Mouse (Mus musculus) kidney, embryonic 15.5 days (tissue): ENCODE data around the gene Ctps. TPM values are rescaled to one million over a fixed set of nuclear protein-coding genes. Genes with fewer than 3 reads are reported as not detected.

Experiments
- ATAC-seq: fragments of 200-750 bp; cut with Nextera tagmentation; replicated peaks from 2 replicates; pipeline ENCODE4 v1.8.0; 2017; ENCODE audit warnings: moderate TSS enrichment; ENCODE audit not compliant: low FRiP score
- H3K27ac ChIP-seq: fragments of 300-500 bp; sonication (generic); 2 replicates; pipeline ENCODE4 v1.5.1; 2015; ENCODE audit warnings: mild to moderate bottlenecking, inconsistent platforms
- H3K27me3 ChIP-seq: fragments of 300-500 bp; sonication (generic); 2 replicates; pipeline ENCODE4 v1.6.1; 2015; ENCODE audit warnings: inconsistent platforms
- H3K36me3 ChIP-seq: fragments of 300-500 bp; sonication (generic); 2 replicates; pipeline ENCODE4 v1.6.1; 2015; ENCODE audit warnings: inconsistent platforms
- H3K4me1 ChIP-seq: fragments of 300-500 bp; sonication (generic); 2 replicates; pipeline ENCODE4 v1.6.1; 2015; ENCODE audit warnings: inconsistent platforms
- H3K4me2 ChIP-seq: fragments of 300-500 bp; sonication (generic); 2 replicates; pipeline ENCODE4 v1.6.1; 2015; ENCODE audit warnings: moderate library complexity, mild to moderate bottlenecking, inconsistent platforms
- H3K4me3 ChIP-seq: fragments of 300-500 bp; sonication (generic); replicated peaks from 2 replicates; pipeline ENCODE4 v1.5.1; 2015; ENCODE audit warnings: mild to moderate bottlenecking, inconsistent platforms
- H3K9ac ChIP-seq: fragments of 300-500 bp; sonication (generic); 2 replicates; pipeline ENCODE4 v1.6.1; 2015; ENCODE audit warnings: mild to moderate bottlenecking, inconsistent platforms
- H3K9me3 ChIP-seq: fragments of 300-500 bp; sonication (generic); replicated peaks from 2 replicates; pipeline ENCODE4 v1.6.1; 2016; ENCODE audit warnings: inconsistent platforms
- WGBS: fragments of 180-500 bp; shearing (Covaris S2); methylation state at CpG from one replicate; pipeline ENCODE4 v1.1.7; 2015; ENCODE audit warnings: mixed read lengths; 5-methylcytosine and 5-hydroxymethylcytosine counted together
- polyA plus RNA-seq: library from polyadenylated mRNA; unstranded; fragments of >200 nt; fragmentation: Nextera tagmentation; extraction: Ambion mirVana; gene quantifications from 2 replicates; pipeline ENCODE4 v1.2.1, GENCODE M21; 2015

Ctps gene
- polyA plus RNA-seq, 1 experiment from 2014 or later: 84.0 TPM

DNA sequence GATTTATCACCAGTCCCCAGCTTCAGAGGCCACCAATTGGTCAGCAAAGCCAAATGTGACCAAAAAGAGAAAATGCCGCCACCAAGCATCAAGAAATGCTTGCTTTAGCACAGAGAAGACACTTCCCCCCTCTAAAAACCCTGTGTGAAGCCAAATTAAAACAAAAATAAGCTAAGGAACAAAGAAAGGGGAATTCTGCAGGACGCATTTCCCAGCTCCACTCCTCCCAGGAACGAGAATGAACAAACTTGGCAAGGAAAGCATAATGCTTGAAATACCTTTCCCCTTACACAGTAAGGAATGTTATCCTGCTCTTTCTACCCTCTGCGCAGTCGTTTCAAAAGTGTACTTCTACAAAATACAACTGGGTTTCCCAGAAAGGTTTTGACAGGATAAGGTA, 2.1 kb downstream of the Ctps start:
- peak overlapping the region; percentile 94 for H3K4me3 ChIP-seq
- peaks cover 33% of the 10 kb centered on the region for H3K4me1 ChIP-seq
- ATAC-seq: no peak
- H3K9ac ChIP-seq: no peak overlapping the region
- peak overlapping the region; percentile 76 for H3K27ac ChIP-seq
- peaks cover 38% of the 10 kb centered on the region for H3K36me3 ChIP-seq
- H3K27me3 ChIP-seq: no peaks in the 10 kb centered on the region
- H3K4me2 ChIP-seq: peak overlapping the region; percentile 86
- no peaks in the 10 kb centered on the region for H3K9me3 ChIP-seq
- 26% methylated on average over 5 of the region's 5 CpGs for WGBS

DNA sequence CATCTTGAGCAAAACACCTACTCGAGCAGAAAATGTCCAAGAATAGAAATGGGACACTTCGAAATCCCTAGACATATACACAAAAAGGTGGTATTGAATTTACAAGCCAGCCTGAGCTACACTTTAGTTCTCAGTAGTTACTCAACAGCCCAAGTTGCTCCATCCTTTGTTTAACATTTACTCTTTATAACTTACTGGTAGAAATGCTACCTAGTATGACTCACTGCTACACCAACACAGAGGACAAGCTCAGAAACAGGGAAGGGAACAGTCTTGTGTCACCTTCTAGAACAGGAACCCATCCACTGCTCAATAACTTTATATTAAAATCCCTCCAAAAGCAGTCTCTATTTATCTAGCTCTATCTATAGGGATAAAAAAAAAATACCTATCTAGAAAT, 4.3 kb downstream of the Ctps start:
- Histone ChIP-seq H3K36me3 (peaks cover 61% of the 10 kb centered on the region), H3K4me1 (peaks cover 24% of the 10 kb centered on the region), H3K4me2 (no peak overlapping the region), H3K9me3 (no peaks in the 10 kb centered on the region), H3K4me3 (no peak overlapping the region), H3K27me3 (no peaks in the 10 kb centered on the region), H3K9ac (no peak overlapping the region), H3K27ac (no peak overlapping the region)
- 89% methylated on average over 2 of the region's 2 CpGs for WGBS
- ATAC-seq: no peak

GRCm38 (mm10) chr4:120556592-120556991, 13.5 kb downstream of the Ctps start:
- H3K4me1 ChIP-seq: no peaks in the 10 kb centered on the region
- peaks cover 94% of the 10 kb centered on the region for H3K36me3 ChIP-seq
- H3K4me3 ChIP-seq: no peak overlapping the region

DNA sequence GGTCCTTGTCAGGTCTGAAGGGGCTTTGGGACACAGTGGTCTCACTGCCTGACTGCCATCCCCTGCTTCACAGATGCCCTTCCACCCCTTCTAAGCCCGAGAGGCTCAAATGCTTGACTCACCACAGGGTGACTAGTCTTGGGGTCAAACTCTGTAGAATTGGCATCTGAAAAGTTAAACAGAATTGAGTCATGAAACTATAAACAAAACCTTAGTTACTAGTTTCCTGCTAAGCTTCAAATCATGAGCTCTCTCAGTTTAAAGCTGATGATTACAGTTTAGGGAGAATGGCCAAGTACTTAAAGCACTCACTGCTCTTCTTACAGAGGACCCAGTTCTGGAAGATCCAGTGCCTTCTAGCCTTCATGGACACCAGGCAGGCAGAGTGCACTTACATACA, 25.2 kb downstream of the Ctps start:
- Histone ChIP-seq H3K4me2 (no peak overlapping the region), H3K4me1 (no peaks in the 10 kb centered on the region), H3K27me3 (no peaks in the 10 kb centered on the region), H3K4me3 (no peak overlapping the region), H3K9me3 (no peaks in the 10 kb centered on the region), H3K36me3 (peaks cover 98% of the 10 kb centered on the region), H3K27ac (no peak overlapping the region), H3K9ac (no peak overlapping the region)
- ATAC-seq: no peak
- 94% methylated on average over 1 of the region's 1 CpGs for WGBS

More at GRCm38 (mm10) chr4:120556592-120556991, 13.5 kb downstream of the Ctps start:
- ATAC-seq: no peak
- H3K9me3 ChIP-seq: no peaks in the 10 kb centered on the region
- H3K4me2 ChIP-seq: no peak overlapping the region
- H3K9ac ChIP-seq: no peak overlapping the region
- WGBS: 87% methylated on average over 6 of the region's 6 CpGs
- H3K27me3 ChIP-seq: no peaks in the 10 kb centered on the region
- H3K27ac ChIP-seq: no peak overlapping the region

- no peaks in the 10 kb centered on the region for H3K27me3 ChIP-seq
- ATAC-seq: no peak; the same call in 1 of the 2 replicates
- no peaks in the 10 kb centered on the region for H3K9me3 ChIP-seq
- no peak overlapping the region for H3K27ac ChIP-seq
- WGBS: 90% methylated on average over 10 of the region's 10 CpGs
- no peak overlapping the region for H3K4me2 ChIP-seq
- H3K4me3 ChIP-seq: no peak overlapping the region
- H3K36me3 ChIP-seq: peaks cover 59% of the 10 kb centered on the region
- H3K9ac ChIP-seq: no peak overlapping the region
- no peaks in the 10 kb centered on the region for H3K4me1 ChIP-seq
Measured at GRCm38 (mm10) chr4:120538664-120539063, 31.4 kb downstream of the Ctps start.

DNA sequence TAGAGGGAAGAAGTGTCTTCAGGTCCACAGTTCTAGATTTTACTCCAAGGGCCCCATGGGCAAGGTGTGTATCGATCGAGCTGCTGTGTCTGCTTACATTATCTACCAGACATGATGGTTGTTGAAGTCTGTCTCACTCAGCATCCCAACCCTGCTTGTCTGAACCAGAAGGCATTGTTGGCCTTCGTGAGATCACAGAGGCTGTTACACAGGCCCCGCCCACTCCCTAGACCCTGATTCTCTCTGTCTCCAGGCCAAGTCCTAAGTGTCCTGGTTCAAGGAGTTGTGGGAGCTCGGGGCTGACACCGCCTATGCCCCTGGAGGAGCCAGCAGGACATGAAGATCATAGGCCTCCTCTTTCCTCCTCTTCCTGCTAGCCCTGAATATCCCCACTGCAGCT, 38.1 kb downstream of the Ctps start, which contains the start of gene Slfnl1:
TSS of gene Slfnl1 (plus strand) at position 246 of the 400 bp plus-strand sequence.
- no peak within 1 kb of the TSS for H3K4me3 ChIP-seq
- peaks cover 52% of the 10 kb centered on the region for H3K36me3 ChIP-seq
- H3K9ac ChIP-seq: no peak within 1 kb of the TSS
- H3K4me2 ChIP-seq: no peak within 1 kb of the TSS
- H3K27me3 ChIP-seq: no peaks in the 10 kb centered on the region
- H3K27ac ChIP-seq: no peak within 1 kb of the TSS
- no peaks in the 10 kb centered on the region for H3K4me1 ChIP-seq
- no peak for ATAC-seq
- 87% methylated on average over 6 of the region's 6 CpGs for WGBS
- H3K9me3 ChIP-seq: no peaks in the 10 kb centered on the region

DNA sequence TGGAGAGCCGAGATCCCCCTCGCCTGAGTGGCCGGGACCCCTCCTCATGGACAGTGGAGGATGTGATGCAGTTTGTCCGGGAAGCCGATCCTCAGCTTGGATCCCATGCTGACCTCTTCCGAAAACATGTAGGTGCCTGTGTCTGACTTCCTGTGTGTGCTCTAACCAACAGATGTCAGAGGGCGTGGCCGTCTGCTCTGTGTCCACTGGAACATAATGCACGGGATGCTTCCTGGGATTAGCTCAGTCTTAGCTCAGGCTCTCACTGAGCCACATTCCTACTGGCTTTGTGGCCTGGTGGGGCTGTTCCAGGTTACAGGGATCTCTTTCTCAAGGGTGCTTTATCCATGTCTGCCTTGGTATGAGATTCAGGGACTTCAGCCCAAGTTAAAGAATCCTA, 41.9 kb downstream of the Ctps start:
- H3K4me2 ChIP-seq: no peak overlapping the region
- ATAC-seq: no peak
- no peak overlapping the region for H3K9ac ChIP-seq
- H3K36me3 ChIP-seq: peaks cover 83% of the 10 kb centered on the region
- no peaks in the 10 kb centered on the region for H3K27me3 ChIP-seq
- no peaks in the 10 kb centered on the region for H3K9me3 ChIP-seq
- H3K4me1 ChIP-seq: no peaks in the 10 kb centered on the region
- H3K27ac ChIP-seq: no peak overlapping the region
- H3K4me3 ChIP-seq: no peak overlapping the region
- 84% methylated on average over 9 of the region's 9 CpGs for WGBS

GRCm38 (mm10) chr4:120523092-120523491, 47.0 kb downstream of the Ctps start:
- H3K36me3 ChIP-seq: peaks cover 92% of the 10 kb centered on the region
- H3K9ac ChIP-seq: no peak overlapping the region
- H3K27me3 ChIP-seq: no peaks in the 10 kb centered on the region
- H3K4me3 ChIP-seq: no peak overlapping the region
- ATAC-seq: no peak
- no peak overlapping the region for H3K4me2 ChIP-seq
- WGBS: 94% methylated on average over 3 of the region's 3 CpGs
- H3K27ac ChIP-seq: no peak overlapping the region
- H3K4me1 ChIP-seq: no peaks in the 10 kb centered on the region
- H3K9me3 ChIP-seq: no peaks in the 10 kb centered on the region

DNA sequence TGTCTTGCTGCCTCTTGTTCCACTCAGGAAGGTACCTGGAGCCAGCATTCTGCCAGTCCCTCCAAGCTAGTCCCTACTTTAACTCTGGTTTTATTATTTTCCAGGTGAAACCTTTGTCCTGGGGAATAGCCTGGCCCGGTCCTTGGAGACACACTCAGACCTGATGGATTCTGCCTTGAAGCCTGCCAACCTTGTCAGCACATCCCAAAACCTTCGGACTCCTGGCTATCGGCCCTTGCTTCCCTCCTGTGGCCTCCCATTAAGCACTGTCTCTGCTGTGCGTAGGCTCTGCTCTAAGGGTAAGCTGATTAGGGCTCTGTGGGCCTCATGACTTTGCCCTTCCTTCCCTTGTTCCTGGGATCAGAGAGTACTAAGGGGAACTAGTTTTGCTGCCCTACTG, 47.7 kb downstream of the Ctps start:
- 94% methylated on average over 4 of the region's 4 CpGs for WGBS
- no peak overlapping the region for H3K27ac ChIP-seq
- no peak for ATAC-seq
- peaks cover 93% of the 10 kb centered on the region for H3K36me3 ChIP-seq
- no peak overlapping the region for H3K4me3 ChIP-seq
- H3K9me3 ChIP-seq: no peaks in the 10 kb centered on the region
- H3K9ac ChIP-seq: no peak overlapping the region
- no peak overlapping the region for H3K4me2 ChIP-seq
- H3K27me3 ChIP-seq: no peaks in the 10 kb centered on the region
- H3K4me1 ChIP-seq: no peaks in the 10 kb centered on the region

- no peak overlapping the region for H3K27ac ChIP-seq
- no peak overlapping the region for H3K9ac ChIP-seq
- H3K9me3 ChIP-seq: no peaks in the 10 kb centered on the region
- H3K36me3 ChIP-seq: peaks cover 97% of the 10 kb centered on the region
- H3K4me3 ChIP-seq: no peak overlapping the region
- H3K4me2 ChIP-seq: no peak overlapping the region
- WGBS: 92% methylated on average over 5 of the region's 5 CpGs
- H3K27me3 ChIP-seq: no peaks in the 10 kb centered on the region
- H3K4me1 ChIP-seq: no peaks in the 10 kb centered on the region
- no peak for ATAC-seq
Measured at GRCm38 (mm10) chr4:120521761-120522160, 48.3 kb downstream of the Ctps start.

DNA sequence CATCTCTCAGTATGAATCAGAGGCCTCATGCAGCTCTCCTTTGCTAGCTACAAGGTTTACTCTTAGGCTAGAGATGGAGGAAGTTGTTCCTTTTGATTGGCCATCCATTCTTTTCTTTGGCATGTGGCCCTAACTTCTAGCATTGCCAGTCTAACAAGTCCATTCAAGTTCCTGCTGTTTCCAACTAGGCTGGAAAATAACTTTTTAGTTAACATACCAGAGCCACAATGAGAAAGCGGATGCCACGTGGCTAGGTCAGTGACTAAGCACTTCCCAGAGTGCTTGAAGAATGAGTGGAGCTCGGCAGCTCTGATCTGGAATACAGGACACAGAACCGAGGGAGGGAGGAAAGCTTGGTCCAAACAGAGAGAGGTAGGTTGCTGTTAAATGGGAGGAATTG, 52.7 kb downstream of the Ctps start:
- Histone ChIP-seq H3K4me3 (no peak overlapping the region), H3K36me3 (peaks cover 80% of the 10 kb centered on the region), H3K4me1 (no peaks in the 10 kb centered on the region), H3K9ac (no peak overlapping the region), H3K27ac (0 out of 2 replicates have a peak overlapping the region, but pooled peaks have one; percentile 51), H3K27me3 (no peaks in the 10 kb centered on the region), H3K9me3 (no peaks in the 10 kb centered on the region), H3K4me2 (no peak overlapping the region)
- no peak for ATAC-seq
- WGBS: 82% methylated on average over 4 of the region's 4 CpGs

DNA sequence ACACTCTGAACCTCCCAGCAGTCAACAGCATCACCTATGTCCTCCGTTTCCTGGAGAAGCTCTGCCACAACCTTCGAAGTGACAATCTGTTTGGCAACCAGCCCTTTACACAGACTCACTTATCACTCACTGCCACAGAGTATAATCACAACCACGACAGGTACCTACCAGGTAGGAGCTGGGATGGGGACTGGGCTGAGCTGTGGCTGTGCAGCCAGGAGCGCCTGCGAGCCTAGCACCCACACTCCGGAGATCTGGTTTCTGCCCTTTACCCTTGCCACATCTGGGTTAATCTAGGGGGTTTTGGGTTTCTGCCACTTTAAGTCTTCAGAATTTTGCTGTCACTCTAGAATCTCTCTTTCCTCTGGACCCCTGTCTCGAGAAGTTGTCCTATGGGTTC, 53.2 kb downstream of the Ctps start:
- no peak for ATAC-seq
- Histone ChIP-seq H3K27ac (0 out of 2 replicates have a peak overlapping the region, but pooled peaks have one; percentile 51), H3K27me3 (no peaks in the 10 kb centered on the region), H3K4me3 (no peak overlapping the region), H3K4me2 (no peak overlapping the region), H3K9me3 (no peaks in the 10 kb centered on the region), H3K4me1 (no peaks in the 10 kb centered on the region), H3K36me3 (peaks cover 76% of the 10 kb centered on the region), H3K9ac (no peak overlapping the region)
- WGBS: 88% methylated on average over 7 of the region's 7 CpGs

DNA sequence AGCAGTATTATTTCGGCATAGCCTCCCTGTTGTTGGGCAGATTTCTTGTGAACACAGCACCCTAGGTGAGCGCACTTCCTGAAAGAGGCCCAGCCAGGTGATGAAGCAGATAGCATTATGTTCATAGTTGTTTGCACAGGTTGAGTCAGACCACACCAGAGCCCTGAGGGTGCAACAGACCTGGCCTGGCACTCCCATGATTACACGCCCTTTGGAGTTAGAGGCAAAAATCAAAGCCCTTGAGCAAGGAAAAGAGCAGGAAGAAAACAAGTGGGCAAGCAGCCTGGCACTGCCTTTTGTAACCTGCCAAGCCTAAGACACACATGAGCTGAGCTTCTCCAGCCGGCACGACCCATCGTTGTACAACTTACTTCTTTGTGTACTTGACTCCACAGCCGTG, 53.6 kb downstream of the Ctps start:
- ATAC-seq: no peak
- Histone ChIP-seq H3K27ac (no peak overlapping the region), H3K4me2 (no peak overlapping the region), H3K36me3 (peaks cover 71% of the 10 kb centered on the region), H3K4me1 (no peaks in the 10 kb centered on the region), H3K27me3 (no peaks in the 10 kb centered on the region), H3K9ac (no peak overlapping the region), H3K4me3 (no peak overlapping the region), H3K9me3 (no peaks in the 10 kb centered on the region)
- 90% methylated on average over 7 of the region's 7 CpGs for WGBS
